Mouse (Mus musculus) heart, embryonic 16.5 days (tissue): ENCODE measurements around the gene Adora1. TPM values are rescaled to one million over a fixed set of nuclear protein-coding genes. Genes with fewer than 3 reads are reported as not detected.

ENCODE experiments used
- ATAC-seq: fragments of 200-750 bp; cut with Nextera tagmentation; replicated peaks from 2 replicates; pipeline ENCODE4 v1.8.0; 2017; ENCODE audit warnings: moderate number of reproducible peaks; ENCODE audit not compliant: insufficient read depth, low FRiP score; ENCODE audit errors: extremely low read depth
- H3K27ac ChIP-seq: fragments of 300-500 bp; sonication (generic); 2 replicates; pipeline ENCODE4 v1.5.1; 2014; ENCODE audit warnings: mild to moderate bottlenecking, low read length, control low read depth, moderate library complexity
- H3K27me3 ChIP-seq: fragments of 300-500 bp; sonication (generic); 2 replicates; pipeline ENCODE4 v1.6.1; 2014; ENCODE audit warnings: low read length, mixed read lengths; ENCODE audit not compliant: control insufficient read depth, insufficient read depth
- H3K36me3 ChIP-seq: fragments of 300-500 bp; sonication (generic); 2 replicates; pipeline ENCODE4 v1.6.1; 2014; ENCODE audit not compliant: control insufficient read depth, insufficient read depth
- H3K4me1 ChIP-seq: fragments of 300-500 bp; sonication (generic); 2 replicates; pipeline ENCODE4 v1.6.1; 2014; ENCODE audit warnings: low read length, mixed read lengths; ENCODE audit not compliant: control insufficient read depth, insufficient read depth
- H3K4me2 ChIP-seq: fragments of 300-500 bp; sonication (generic); 2 replicates; pipeline ENCODE4 v1.6.1; 2014; ENCODE audit warnings: low read depth, mild to moderate bottlenecking, control low read depth, low read length
- H3K4me3 ChIP-seq: fragments of 300-500 bp; sonication (generic); 2 replicates; pipeline ENCODE4 v1.5.1; 2014; ENCODE audit warnings: mild to moderate bottlenecking, control low read depth, low read length
- H3K9ac ChIP-seq: fragments of 300-500 bp; sonication (generic); 2 replicates; pipeline ENCODE4 v1.6.1; 2014; ENCODE audit warnings: low read length, control low read depth
- H3K9me3 ChIP-seq: fragments of 300-500 bp; sonication (generic); replicated peaks from 2 replicates; pipeline ENCODE4 v1.6.1; 2016; ENCODE audit warnings: low read length; ENCODE audit not compliant: control insufficient read depth
- WGBS: fragments of 180-500 bp; shearing (Covaris S2); extraction: QIAGEN DNeasy Blood & Tissue Kit; methylation state at CpG from one replicate; pipeline ENCODE4 v1.1.7; 2014; 5-methylcytosine and 5-hydroxymethylcytosine counted together
- polyA plus RNA-seq: library from polyadenylated mRNA; unstranded; fragments of >200 nt; fragmentation: Nextera tagmentation; extraction: Ambion mirVana; gene quantifications from 2 replicates; pipeline ENCODE4 v1.2.1, GENCODE M21; 2015

The Adora1 gene
- polyA plus RNA-seq, 1 experiment from 2014 or later = 30.0 TPM

- 18% methylated on average over 35 of the region's 35 CpGs for WGBS
- Histone ChIP-seq H3K27me3 (peaks cover 4% of the 10 kb centered on the region; the same call in 1 of the 2 replicates), H3K27ac (no peak overlapping the region), H3K4me1 (peaks cover 10% of the 10 kb centered on the region), H3K4me3 (no peak overlapping the region), H3K9ac (peak overlapping the region; percentile 59), H3K9me3 (no peaks in the 10 kb centered on the region), H3K4me2 (peak overlapping the region; percentile 52), H3K36me3 (no peaks in the 10 kb centered on the region)
- peak; percentile 84 for ATAC-seq
Measured at GRCm38 (mm10) chr1:134243948-134244914, 9.0 kb upstream of the Adora1 start.

- no peak overlapping the region for H3K4me3 ChIP-seq
- no peak for ATAC-seq
- H3K36me3 ChIP-seq = no peaks in the 10 kb centered on the region
- peaks cover 4% of the 10 kb centered on the region; the same call in 1 of the 2 replicates for H3K27me3 ChIP-seq
- no peak overlapping the region for H3K27ac ChIP-seq
- no peak overlapping the region for H3K9ac ChIP-seq
- 73% methylated on average over 6 of the region's 6 CpGs for WGBS
- peaks cover 12% of the 10 kb centered on the region for H3K4me1 ChIP-seq
- no peak overlapping the region for H3K4me2 ChIP-seq
- H3K9me3 ChIP-seq = no peaks in the 10 kb centered on the region
Measured at GRCm38 (mm10) chr1:134243505-134243904, 8.3 kb upstream of the Adora1 start.

- Histone ChIP-seq H3K27me3 (peaks cover 4% of the 10 kb centered on the region; the same call in 1 of the 2 replicates), H3K9me3 (no peaks in the 10 kb centered on the region), H3K9ac (no peak overlapping the region), H3K27ac (no peak overlapping the region), H3K4me2 (no peak overlapping the region), H3K4me1 (peaks cover 13% of the 10 kb centered on the region), H3K4me3 (no peak overlapping the region), H3K36me3 (no peaks in the 10 kb centered on the region)
- 60% methylated on average over 2 of the region's 2 CpGs for WGBS
- ATAC-seq = no peak
Measured at GRCm38 (mm10) chr1:134242286-134242685, 7.1 kb upstream of the Adora1 start.

DNA sequence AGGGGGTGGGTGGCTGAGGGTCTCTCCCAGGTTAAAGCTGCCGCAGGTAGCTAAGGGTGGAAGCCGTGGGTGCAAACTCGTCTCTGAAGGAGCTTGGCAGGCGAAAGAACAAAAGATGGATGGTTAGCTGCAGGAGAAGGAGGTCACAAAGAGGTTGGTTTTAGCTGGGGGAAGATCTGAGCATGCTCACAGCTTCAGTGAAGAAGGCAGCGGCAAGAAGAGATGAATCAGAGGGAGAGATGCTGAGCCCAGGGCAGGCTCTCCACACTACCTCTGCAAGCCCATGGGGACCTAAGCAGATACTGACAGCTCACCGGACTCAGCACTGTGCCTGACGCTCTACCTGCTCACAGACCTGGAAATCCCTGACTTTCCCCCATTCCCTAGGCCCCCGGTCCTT, 6.1 kb upstream of the Adora1 start:
- peaks cover 13% of the 10 kb centered on the region for H3K4me1 ChIP-seq

DNA sequence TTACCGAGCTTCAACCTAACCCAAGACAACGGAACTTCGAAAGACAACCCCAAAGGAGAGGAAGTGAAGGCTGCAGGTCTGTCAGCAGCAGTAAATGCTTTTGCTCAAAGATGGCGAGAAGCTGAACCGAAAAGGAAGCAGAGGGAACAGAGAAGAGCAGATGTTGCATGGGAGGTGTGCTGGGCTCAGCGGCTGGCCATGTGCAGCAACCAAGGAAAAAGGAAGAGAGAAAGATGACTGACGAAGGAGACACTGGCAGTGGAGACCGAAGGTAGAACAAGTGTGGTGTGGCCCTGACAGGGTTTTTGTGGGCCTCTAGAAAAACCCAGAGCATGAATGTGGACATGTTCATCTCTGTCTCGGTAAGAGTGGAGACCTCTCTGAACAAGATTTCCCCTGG, 5.5 kb upstream of the Adora1 start:
- no peak for ATAC-seq
- Histone ChIP-seq H3K4me1 (peaks cover 17% of the 10 kb centered on the region), H3K4me3 (no peak overlapping the region), H3K27me3 (peaks cover 9% of the 10 kb centered on the region), H3K27ac (no peak overlapping the region), H3K36me3 (no peaks in the 10 kb centered on the region), H3K9ac (no peak overlapping the region), H3K9me3 (no peaks in the 10 kb centered on the region), H3K4me2 (no peak overlapping the region)
- 76% methylated on average over 9 of the region's 9 CpGs for WGBS

More for the DNA sequence above, 6.1 kb upstream of the Adora1 start:
- peaks cover 4% of the 10 kb centered on the region; the same call in 1 of the 2 replicates for H3K27me3 ChIP-seq
- H3K36me3 ChIP-seq = no peaks in the 10 kb centered on the region
- H3K27ac ChIP-seq = no peak overlapping the region
- no peak for ATAC-seq
- H3K4me3 ChIP-seq = no peak overlapping the region
- 74% methylated on average over 8 of the region's 8 CpGs for WGBS
- H3K4me2 ChIP-seq = no peak overlapping the region
- H3K9me3 ChIP-seq = no peaks in the 10 kb centered on the region
- H3K9ac ChIP-seq = no peak overlapping the region

- Histone ChIP-seq H3K9ac (no peak overlapping the region), H3K4me1 (peaks cover 31% of the 10 kb centered on the region)
- no peak for ATAC-seq
Measured at GRCm38 (mm10) chr1:134237438-134237837, 2.2 kb upstream of the Adora1 start.

DNA sequence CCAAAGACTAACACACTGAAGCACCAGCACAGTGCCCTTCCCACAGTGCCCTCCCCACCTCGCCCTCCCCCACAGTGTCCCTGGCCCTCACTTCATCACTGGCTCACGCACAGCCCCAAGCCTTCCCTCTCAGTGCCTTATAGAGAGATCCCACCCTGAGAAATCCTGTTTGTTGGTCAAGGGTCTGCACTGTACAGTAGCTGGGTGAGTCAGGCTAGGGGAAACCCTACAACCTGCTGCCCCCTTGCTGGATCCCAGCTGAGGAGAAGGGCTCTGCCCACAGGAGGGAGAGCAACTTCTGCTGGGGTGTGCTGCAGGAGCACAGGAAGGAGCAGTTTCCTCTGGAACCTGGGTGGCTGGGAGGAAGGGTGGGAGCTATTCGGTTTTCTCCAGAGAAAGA, 911 bp upstream of the Adora1 start:
- Histone ChIP-seq H3K4me1 (peaks cover 40% of the 10 kb centered on the region), H3K9me3 (no peaks in the 10 kb centered on the region), H3K27ac (no peak overlapping the region), H3K9ac (no peak overlapping the region; the same call in 1 of the 2 replicates), H3K36me3 (no peaks in the 10 kb centered on the region), H3K4me3 (no peak overlapping the region), H3K4me2 (peak overlapping the region; percentile 95; the same call in 1 of the 2 replicates), H3K27me3 (peaks cover 20% of the 10 kb centered on the region)
- ATAC-seq = no peak
- WGBS = 54% methylated on average over 3 of the region's 3 CpGs

More at GRCm38 (mm10) chr1:134237438-134237837, 2.2 kb upstream of the Adora1 start:
- Histone ChIP-seq H3K27me3 (peaks cover 20% of the 10 kb centered on the region), H3K27ac (no peak overlapping the region), H3K36me3 (no peaks in the 10 kb centered on the region), H3K4me2 (no peak overlapping the region), H3K9me3 (no peaks in the 10 kb centered on the region), H3K4me3 (no peak overlapping the region)
- WGBS = 81% methylated on average over 3 of the region's 3 CpGs

DNA sequence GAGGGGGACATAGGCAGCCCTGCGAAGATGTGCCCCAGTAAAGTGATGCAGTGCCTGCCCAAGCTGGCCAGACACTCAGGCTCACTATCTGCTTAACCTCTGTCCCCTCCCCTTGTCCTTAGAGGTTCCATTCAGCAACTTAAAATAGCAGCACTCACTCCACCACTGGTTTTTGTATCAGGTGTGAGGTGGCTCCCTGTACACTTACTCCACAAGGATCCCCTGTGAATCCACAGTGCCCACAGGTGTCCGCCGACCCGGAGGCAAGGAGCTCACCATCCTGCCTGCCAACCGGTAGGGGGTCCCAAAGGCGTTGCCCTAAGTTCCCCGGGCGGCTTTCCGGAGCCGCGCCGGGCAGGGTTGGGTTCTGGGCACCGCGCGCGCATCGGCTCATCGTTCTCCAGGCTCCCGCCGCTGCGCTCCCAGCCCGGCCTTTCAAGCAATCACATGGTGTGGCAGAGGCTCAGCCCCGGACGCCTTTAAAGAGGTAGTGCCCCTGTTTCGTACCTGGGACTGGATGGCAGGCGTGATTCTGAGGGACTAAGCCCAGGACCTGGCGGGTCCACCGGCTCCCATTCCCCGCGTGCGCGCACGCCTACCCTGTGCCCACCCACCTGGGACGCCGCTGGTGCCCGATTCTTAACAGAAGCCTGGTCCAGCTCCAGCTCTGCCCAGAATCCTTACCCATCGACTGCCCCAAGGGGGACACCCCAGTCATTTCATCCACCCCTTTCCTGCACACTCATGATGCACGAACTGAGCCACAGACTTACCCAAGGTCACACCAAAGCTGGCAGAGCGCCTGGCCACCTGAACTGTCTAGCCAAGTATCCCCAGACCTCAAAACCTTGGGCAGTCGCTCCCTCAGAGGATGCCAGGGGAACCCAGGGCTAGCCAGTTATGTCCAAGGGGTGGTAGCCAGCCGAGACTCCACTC, 508 bp downstream of the Adora1 start:
- peak overlapping the region; percentile 67 for H3K9ac ChIP-seq
- no peaks in the 10 kb centered on the region for H3K36me3 ChIP-seq
- ATAC-seq = peak; percentile 64
- WGBS = 1% methylated on average over 41 of the region's 41 CpGs
- H3K4me2 ChIP-seq = peak overlapping the region; percentile 95
- peaks cover 51% of the 10 kb centered on the region for H3K4me1 ChIP-seq
- peak overlapping the region; percentile 90 for H3K27ac ChIP-seq
- H3K9me3 ChIP-seq = no peaks in the 10 kb centered on the region
- peak overlapping the region; percentile 54 for H3K4me3 ChIP-seq
- peaks cover 20% of the 10 kb centered on the region for H3K27me3 ChIP-seq
